Mouse (Mus musculus) intestine, embryonic 14.5 days (tissue): ENCODE measurements around the gene Nrp2. TPM values are rescaled to one million over a fixed set of nuclear protein-coding genes. Genes with fewer than 3 reads are reported as not detected.

Experiments used
- ATAC-seq: fragments of 200-750 bp; cut with Nextera tagmentation; replicated peaks from 2 replicates; pipeline ENCODE4 v1.8.0; 2017; ENCODE audit warnings: low read depth, moderate number of reproducible peaks, moderate TSS enrichment, moderate library complexity; ENCODE audit not compliant: low FRiP score, low TSS enrichment
- DNase-seq: peaks from one replicate; pipeline ENCODE4 v3.0.0-alpha.2; 2018; ENCODE audit warnings: low spot score
- H3K27ac ChIP-seq: fragments of 300-500 bp; sonication (generic); 2 replicates; pipeline ENCODE4 v1.5.1; 2014; ENCODE audit warnings: low read depth, mild to moderate bottlenecking, control low read depth
- H3K27me3 ChIP-seq: fragments of 300-500 bp; sonication (generic); replicated peaks from 2 replicates; pipeline ENCODE4 v1.6.1; 2014; ENCODE audit warnings: low read length, control low read depth; ENCODE audit not compliant: control insufficient read depth, insufficient read depth
- H3K36me3 ChIP-seq: fragments of 300-500 bp; sonication (generic); 2 replicates; pipeline ENCODE4 v1.6.1; 2014; ENCODE audit warnings: low read length, control low read depth; ENCODE audit not compliant: control insufficient read depth, insufficient read depth
- H3K4me1 ChIP-seq: fragments of 300-500 bp; sonication (generic); replicated peaks from 2 replicates; pipeline ENCODE4 v1.6.1; 2014; ENCODE audit warnings: low read length, control low read depth, mixed read lengths; ENCODE audit not compliant: control insufficient read depth, insufficient read depth
- H3K4me2 ChIP-seq: fragments of 300-500 bp; sonication (generic); 2 replicates; pipeline ENCODE4 v1.6.1; 2014; ENCODE audit warnings: low read length
- H3K4me3 ChIP-seq: fragments of 300-500 bp; sonication (generic); 2 replicates; pipeline ENCODE4 v1.5.1; 2014; ENCODE audit warnings: low read depth, low read length, control low read depth, mixed read lengths
- H3K9ac ChIP-seq: fragments of 300-500 bp; sonication (generic); 2 replicates; pipeline ENCODE4 v1.6.1; 2014; ENCODE audit warnings: mild to moderate bottlenecking, low read length
- H3K9me3 ChIP-seq: fragments of 300-500 bp; sonication (generic); 2 replicates; pipeline ENCODE4 v1.6.1; 2016; ENCODE audit warnings: low read length, control low read depth; ENCODE audit not compliant: control insufficient read depth
- WGBS: fragments of 180-500 bp; shearing (Covaris S2); extraction: QIAGEN DNeasy Blood & Tissue Kit; methylation state at CpG from one replicate; pipeline ENCODE4 v1.1.7; 2014; 5-methylcytosine and 5-hydroxymethylcytosine counted together
- polyA plus RNA-seq: library from polyadenylated mRNA; unstranded; fragments of >200 nt; fragmentation: Nextera tagmentation; extraction: Ambion mirVana; gene quantifications from 2 replicates; pipeline ENCODE4 v1.2.1, GENCODE M21; 2014

Gene Nrp2
- polyA plus RNA-seq, 1 experiment from 2014 or later, result 43.8 TPM

DNA sequence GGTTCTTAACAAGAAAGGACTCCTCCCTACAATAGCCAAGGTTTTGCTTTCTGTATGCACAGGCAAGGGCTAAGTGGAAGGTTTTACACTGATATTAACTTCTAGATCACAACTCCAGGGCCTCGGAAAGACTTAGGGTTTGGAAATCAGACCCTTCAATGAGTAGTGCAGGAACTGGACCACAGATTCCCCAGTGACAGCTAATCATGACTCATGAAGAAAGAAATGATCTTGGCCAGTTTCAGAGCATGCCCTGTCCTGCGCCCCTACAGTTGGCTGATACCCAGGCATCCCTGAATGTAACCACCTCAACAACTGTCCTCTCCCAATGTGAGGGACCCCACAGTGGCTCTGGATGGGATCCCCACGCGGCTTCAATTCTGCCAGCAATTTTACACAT is 60.7 kb downstream of the Nrp2 start:
- H3K27me3 ChIP-seq, result no peaks in the 10 kb centered on the region
- WGBS, result 89% methylated on average over 4 of the region's 4 CpGs
- H3K27ac ChIP-seq, result no peak overlapping the region
- H3K9ac ChIP-seq, result no peak overlapping the region
- ATAC-seq (no peak), DNase-seq (no peak)
- no peak overlapping the region for H3K4me3 ChIP-seq
- H3K4me2 ChIP-seq, result no peak overlapping the region
- no peaks in the 10 kb centered on the region for H3K9me3 ChIP-seq
- peaks cover 94% of the 10 kb centered on the region for H3K36me3 ChIP-seq
- H3K4me1 ChIP-seq, result 0 out of 2 replicates have a peak, but pooled peaks cover 2% of the 10 kb centered on the region

DNA sequence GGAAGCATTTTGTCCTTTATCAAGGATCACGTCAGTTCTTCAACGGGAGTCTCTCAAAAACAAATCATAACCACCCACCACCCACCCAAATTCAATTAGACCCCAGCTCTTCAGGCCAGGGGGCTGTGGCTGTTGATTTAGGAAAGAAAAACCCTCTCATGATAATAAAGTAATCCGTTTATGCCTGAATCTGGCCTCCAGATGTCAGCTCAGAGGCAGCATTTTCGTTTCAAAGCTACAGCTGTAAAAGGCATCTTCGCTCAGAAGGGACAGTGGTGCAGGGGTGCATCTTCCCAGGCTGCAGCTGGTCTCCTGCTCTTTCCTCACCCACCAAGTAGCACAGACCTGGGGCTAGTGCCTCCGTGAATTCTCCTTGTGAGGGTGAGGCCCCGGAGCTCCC is 62.1 kb downstream of the Nrp2 start:
- Histone ChIP-seq H3K9me3 (no peaks in the 10 kb centered on the region), H3K36me3 (peaks cover 94% of the 10 kb centered on the region), H3K27ac (no peak overlapping the region), H3K4me1 (no peaks in the 10 kb centered on the region), H3K27me3 (no peaks in the 10 kb centered on the region), H3K4me3 (no peak overlapping the region), H3K4me2 (no peak overlapping the region), H3K9ac (no peak overlapping the region)
- no peak for ATAC-seq
- WGBS, result 48% methylated on average over 7 of the region's 7 CpGs
- no peak for DNase-seq

DNA sequence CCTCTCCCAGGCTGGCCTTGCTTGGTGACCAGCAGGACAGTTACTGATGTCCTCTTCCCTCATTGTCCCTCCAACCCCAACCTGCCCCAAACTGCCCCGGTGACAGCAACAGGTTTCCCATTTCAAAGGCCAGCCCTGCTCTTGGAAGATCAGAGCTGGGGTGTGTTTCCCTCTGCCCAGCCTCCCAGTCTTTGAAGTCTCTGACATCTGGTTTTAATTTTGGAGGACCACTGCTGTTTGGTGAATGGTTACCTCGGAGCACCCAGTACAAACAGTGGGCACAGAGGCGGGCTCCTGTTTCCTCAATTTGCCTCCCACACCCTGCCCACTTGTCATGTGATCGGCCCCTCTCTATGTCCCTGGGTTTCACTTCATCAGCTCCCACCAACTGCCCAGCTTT is 63.7 kb downstream of the Nrp2 start:
- Histone ChIP-seq H3K36me3 (peaks cover 93% of the 10 kb centered on the region), H3K4me3 (no peak overlapping the region), H3K9me3 (no peaks in the 10 kb centered on the region), H3K4me1 (no peaks in the 10 kb centered on the region), H3K27ac (no peak overlapping the region), H3K4me2 (no peak overlapping the region), H3K27me3 (no peaks in the 10 kb centered on the region), H3K9ac (no peak overlapping the region)
- DNase-seq (no peak), ATAC-seq (no peak)
- WGBS, result 38% methylated on average over 4 of the region's 4 CpGs

GRCm38 (mm10) chr1:62767611-62768010 is 64.5 kb downstream of the Nrp2 start:
- no peak for DNase-seq
- Histone ChIP-seq H3K27ac (no peak overlapping the region), H3K9me3 (no peaks in the 10 kb centered on the region), H3K27me3 (no peaks in the 10 kb centered on the region), H3K4me2 (no peak overlapping the region), H3K4me1 (no peaks in the 10 kb centered on the region), H3K36me3 (peaks cover 93% of the 10 kb centered on the region), H3K4me3 (no peak overlapping the region), H3K9ac (no peak overlapping the region)
- 78% methylated on average over 9 of the region's 9 CpGs for WGBS
- 0 out of 2 replicates have a peak, but pooled peaks have one; percentile 8 for ATAC-seq

DNA sequence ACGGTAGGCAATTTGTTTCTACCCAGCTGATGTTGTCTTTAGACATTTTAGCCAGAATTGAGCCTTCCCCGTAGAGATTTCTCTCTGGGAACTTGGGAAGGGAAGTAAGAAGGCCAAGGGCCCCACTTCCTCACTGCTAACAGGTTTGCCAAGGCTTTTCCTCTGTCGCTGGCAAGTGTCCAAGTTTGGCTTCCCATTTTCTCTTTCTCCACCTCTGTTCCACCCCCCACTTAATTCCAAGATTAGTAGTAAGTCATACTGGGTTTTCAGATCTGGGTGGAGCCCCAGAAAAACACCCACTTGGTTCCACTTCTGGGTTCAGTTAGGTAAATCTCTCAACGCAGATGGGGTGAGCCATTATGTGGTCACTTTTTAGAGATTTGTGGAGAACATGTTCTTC is 67.5 kb downstream of the Nrp2 start:
- Histone ChIP-seq H3K9me3 (no peaks in the 10 kb centered on the region), H3K4me1 (0 out of 2 replicates have a peak, but pooled peaks cover 5% of the 10 kb centered on the region), H3K4me2 (no peak overlapping the region), H3K9ac (no peak overlapping the region), H3K36me3 (peaks cover 77% of the 10 kb centered on the region), H3K27me3 (no peaks in the 10 kb centered on the region), H3K4me3 (no peak overlapping the region), H3K27ac (no peak overlapping the region)
- DNase-seq (no peak), ATAC-seq (no peak)
- 80% methylated on average over 4 of the region's 4 CpGs for WGBS

DNA sequence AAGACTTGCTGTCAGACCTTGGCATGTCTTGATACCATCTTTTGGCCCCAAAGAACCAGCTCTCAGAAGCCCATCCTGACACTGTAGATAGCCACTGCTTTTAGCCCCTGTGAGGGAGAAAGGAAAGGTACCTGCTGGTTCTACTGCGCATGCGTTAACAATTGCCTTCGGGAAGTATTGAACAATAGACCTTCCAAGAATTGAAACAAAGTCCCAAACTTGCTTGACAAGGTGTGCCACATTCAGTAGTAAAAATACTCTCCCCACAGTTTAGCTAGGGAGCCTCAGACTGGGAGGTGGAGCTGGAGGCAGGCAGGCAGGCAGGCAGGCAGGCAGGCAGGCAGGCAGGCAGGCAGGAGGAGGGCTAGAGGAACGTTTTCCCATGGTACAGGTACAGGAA is 69.3 kb downstream of the Nrp2 start:
- H3K9ac ChIP-seq, result no peak overlapping the region
- WGBS, result 76% methylated on average over 4 of the region's 4 CpGs
- H3K27ac ChIP-seq, result no peak overlapping the region
- peaks cover 20% of the 10 kb centered on the region for H3K4me1 ChIP-seq
- H3K36me3 ChIP-seq, result peaks cover 68% of the 10 kb centered on the region
- DNase-seq (no peak), ATAC-seq (no peak)
- no peak overlapping the region for H3K4me3 ChIP-seq
- no peaks in the 10 kb centered on the region for H3K9me3 ChIP-seq
- H3K4me2 ChIP-seq, result no peak overlapping the region
- H3K27me3 ChIP-seq, result no peaks in the 10 kb centered on the region

DNA sequence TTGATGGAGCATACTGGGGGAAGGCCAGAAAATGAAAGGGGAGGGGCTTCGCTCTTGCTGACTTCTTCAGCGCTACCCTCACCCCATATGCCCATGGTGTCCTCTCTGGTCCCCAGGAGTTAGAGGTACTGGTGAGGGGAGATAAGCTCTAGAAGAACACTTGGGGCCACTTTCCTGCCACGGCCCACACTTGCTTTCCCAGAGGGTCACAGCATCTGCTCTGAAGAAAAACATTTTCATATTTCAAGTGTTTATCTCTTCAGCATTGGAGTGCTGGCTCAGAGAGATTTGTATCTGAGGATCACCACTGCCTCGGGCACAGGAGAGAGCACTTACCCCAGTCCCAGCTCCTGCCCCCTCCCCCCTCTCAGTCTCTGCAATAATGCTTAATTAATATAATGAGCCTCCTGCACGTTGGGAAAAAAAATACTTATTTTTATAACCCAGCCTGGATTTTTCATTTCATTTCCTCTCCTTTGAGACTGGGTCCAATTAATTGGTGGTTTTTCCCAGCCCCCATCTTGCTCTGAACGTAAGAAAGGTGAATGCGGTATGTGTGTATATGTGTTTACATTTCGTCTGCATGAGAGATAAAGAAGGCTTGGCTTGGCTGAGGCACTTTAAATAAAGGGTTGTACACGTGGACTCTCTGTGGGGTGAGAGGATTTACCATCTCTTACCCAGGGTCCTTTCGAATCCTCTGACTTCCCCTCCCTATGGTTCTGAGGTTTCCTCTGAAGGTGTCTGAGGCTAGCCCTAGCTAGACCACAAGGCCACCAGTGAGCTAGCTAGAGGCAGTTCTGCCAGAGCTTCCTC is 70.2 kb downstream of the Nrp2 start:
- no peak overlapping the region for H3K4me3 ChIP-seq
- WGBS, result 48% methylated on average over 10 of the region's 10 CpGs

DNA sequence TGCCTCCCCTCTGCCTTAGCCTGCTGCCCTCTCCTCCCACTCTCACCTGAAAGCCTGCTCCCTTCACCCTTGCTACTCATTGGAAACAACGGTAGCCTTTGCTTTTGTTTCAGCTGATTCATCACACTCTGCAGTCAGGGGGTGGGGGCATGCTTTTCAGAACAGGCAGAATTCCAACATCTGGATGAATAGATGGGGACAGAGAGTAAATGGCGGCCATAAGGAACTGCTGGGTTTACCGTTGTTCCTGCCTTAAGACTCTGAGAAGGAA is 70.8 kb downstream of the Nrp2 start:
- no peaks in the 10 kb centered on the region for H3K27me3 ChIP-seq
- peaks cover 61% of the 10 kb centered on the region for H3K36me3 ChIP-seq
- no peak overlapping the region for H3K4me3 ChIP-seq
- peaks cover 26% of the 10 kb centered on the region for H3K4me1 ChIP-seq
- no peak for ATAC-seq
- H3K4me2 ChIP-seq, result no peak overlapping the region
- no peak overlapping the region for H3K9ac ChIP-seq
- no peak overlapping the region for H3K27ac ChIP-seq
- no peak for DNase-seq
- 67% methylated on average over 3 of the region's 3 CpGs for WGBS
- no peaks in the 10 kb centered on the region for H3K9me3 ChIP-seq

More for the DNA sequence above, 70.2 kb downstream of the Nrp2 start:
- Histone ChIP-seq H3K4me1 (peaks cover 26% of the 10 kb centered on the region), H3K4me2 (no peak overlapping the region), H3K9ac (no peak overlapping the region), H3K36me3 (peaks cover 62% of the 10 kb centered on the region), H3K27me3 (no peaks in the 10 kb centered on the region), H3K9me3 (no peaks in the 10 kb centered on the region), H3K27ac (no peak overlapping the region)
- DNase-seq, result no peak
- ATAC-seq, result no peak
